9 mouse cellular contexts compared by ENCODE assay signal in the genomic region with DNA sequence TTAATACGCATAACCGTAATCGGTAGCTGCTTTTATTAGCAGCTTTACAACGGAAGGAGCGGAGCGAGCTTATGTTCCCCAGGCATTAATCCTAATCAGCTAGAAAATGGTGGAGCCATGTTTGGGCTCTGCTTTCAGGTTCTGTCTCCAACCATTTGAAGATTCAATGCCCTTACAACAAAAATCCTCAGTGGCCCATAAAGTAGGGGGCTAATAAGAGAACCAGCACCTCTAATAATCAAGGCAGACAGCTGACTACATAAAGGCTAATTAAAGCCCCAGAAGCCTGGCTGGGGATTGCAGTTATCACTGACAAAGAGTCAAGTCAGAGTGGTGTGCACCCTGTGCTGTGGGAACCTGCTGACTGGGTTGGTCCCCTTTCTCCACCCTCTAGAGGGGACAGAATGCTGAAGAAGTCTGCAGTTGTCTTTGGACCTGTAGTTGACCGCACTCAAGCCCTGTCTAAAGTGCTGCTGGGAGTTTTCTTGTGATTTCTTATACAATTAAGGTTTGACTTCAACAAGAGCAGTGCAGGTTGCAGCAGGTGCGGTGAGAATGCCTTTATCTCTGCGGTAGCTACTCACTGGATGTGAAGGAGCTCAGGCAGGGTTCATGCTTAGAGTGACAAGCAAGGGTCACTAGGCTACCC. TPM values are rescaled to one million over a fixed set of nuclear protein-coding genes. Genes with fewer than 3 reads are reported as not detected.
A peak's percentile ranks its signal among the peaks of the same experiment; 100 is the strongest.
DNase-seq lines count a peak whose midpoint lies in the region; ATAC-seq lines count a peak whose summit lies in the region.
"Had no signal": no experiment of that assay in that cellular context is flagged by ENCODE, and none has a peak within 500 bp of the region (broad histone marks: within the 10 kb centered on the region; RNA-seq: fewer than 3 reads in every experiment).

No protein-coding gene starts in this region.

- H3K9ac ChIP-seq in heart, embryonic 13.5 days = peak overlapping the region; percentile 95
- H3K9ac ChIP-seq in hindbrain, embryonic 14.5 days = peak overlapping the region; percentile 94

- H3K9me3 ChIP-seq in heart, embryonic 13.5 days = no peaks in the 10 kb centered on the region
- H3K9me3 ChIP-seq in embryonic facial prominence, embryonic 10.5 days = no peaks in the 10 kb centered on the region
- no peaks in the 10 kb centered on the region for H3K9me3 ChIP-seq in hindbrain, embryonic 14.5 days (ENCODE audit: control insufficient read depth, low read length)
- H3K9me3 ChIP-seq in midbrain, embryonic 10.5 days (replicated peaks) = no peaks in the 10 kb centered on the region

- H3K27me3 ChIP-seq in heart, embryonic 13.5 days (replicated peaks) = no peaks in the 10 kb centered on the region
- H3K27me3 ChIP-seq in embryonic facial prominence, embryonic 10.5 days (replicated peaks; ENCODE audit: low read depth, poor library complexity, severe bottlenecking) = peaks cover 18% of the 10 kb centered on the region
- no peaks in the 10 kb centered on the region for H3K27me3 ChIP-seq in hindbrain, embryonic 14.5 days (ENCODE audit: control insufficient read depth, insufficient read depth, low read length)
- peaks cover 31% of the 10 kb centered on the region for H3K27me3 ChIP-seq in midbrain, embryonic 10.5 days (ENCODE audit: low read depth, poor library complexity, severe bottlenecking)

- no peak for DNase-seq in heart, postnatal 4 days
- no peak for DNase-seq in embryonic facial prominence, embryonic 10.5 days (ENCODE audit: low spot score)
- no peak for DNase-seq in hindbrain, embryonic 14.5 days (ENCODE audit: low spot score)
- no peak for DNase-seq in midbrain, embryonic 10.5 days (ENCODE audit: low spot score)
- no peak for DNase-seq in gastrocnemius, postnatal 25 days
- no peak for DNase-seq in urinary bladder, postnatal 10 days (ENCODE audit: low spot score)
- no peak for DNase-seq in adrenal gland, postnatal 36 days
- DNase-seq: left cerebral cortex, postnatal 4 days had no signal

- H3K27ac ChIP-seq in heart, embryonic 13.5 days (replicated peaks) = peak overlapping the region; percentile 71; the same call in 1 of the 2 replicates
- H3K27ac ChIP-seq in embryonic facial prominence, embryonic 10.5 days (replicated peaks) = no peak overlapping the region
- peak overlapping the region; percentile 93 for H3K27ac ChIP-seq in hindbrain, embryonic 14.5 days
- H3K27ac ChIP-seq in midbrain, embryonic 10.5 days (replicated peaks) = no peak overlapping the region

- H3K36me3 ChIP-seq in heart, embryonic 13.5 days = peaks cover 34% of the 10 kb centered on the region
- H3K36me3 ChIP-seq in embryonic facial prominence, embryonic 10.5 days (replicated peaks) = peaks cover 37% of the 10 kb centered on the region
- H3K36me3 ChIP-seq in hindbrain, embryonic 14.5 days (replicated peaks; ENCODE audit: control insufficient read depth, insufficient read depth) = peaks cover 19% of the 10 kb centered on the region
- H3K36me3 ChIP-seq in midbrain, embryonic 10.5 days = peaks cover 34% of the 10 kb centered on the region

- ATAC-seq in heart, embryonic 13.5 days (ENCODE audit: extremely low read depth, insufficient number of reproducible peaks, low FRiP score, low TSS enrichment) = no peak
- ATAC-seq in hindbrain, embryonic 14.5 days (ENCODE audit: low FRiP score) = no peak

- 62% methylated on average over 9 of the region's 9 CpGs for WGBS in heart, embryonic 13.5 days
- WGBS in embryonic facial prominence, embryonic 10.5 days = 63% methylated on average over 9 of the region's 9 CpGs
- 52% methylated on average over 9 of the region's 9 CpGs for WGBS in hindbrain, embryonic 14.5 days
- 56% methylated on average over 9 of the region's 9 CpGs for WGBS in midbrain, embryonic 10.5 days

- peaks cover 58% of the 10 kb centered on the region for H3K4me1 ChIP-seq in heart, embryonic 13.5 days
- H3K4me1 ChIP-seq in embryonic facial prominence, embryonic 10.5 days = peaks cover 29% of the 10 kb centered on the region
- peaks cover 35% of the 10 kb centered on the region for H3K4me1 ChIP-seq in hindbrain, embryonic 14.5 days (replicated peaks; ENCODE audit: control insufficient read depth, insufficient read depth, low read length)
- peaks cover 64% of the 10 kb centered on the region for H3K4me1 ChIP-seq in midbrain, embryonic 10.5 days

- peak overlapping the region; percentile 90 for H3K4me2 ChIP-seq in heart, embryonic 13.5 days
- peak overlapping the region; percentile 88 for H3K4me2 ChIP-seq in hindbrain, embryonic 14.5 days (replicated peaks)

- peak overlapping the region; percentile 93 for H3K4me3 ChIP-seq in heart, embryonic 13.5 days
- peak overlapping the region; percentile 91 for H3K4me3 ChIP-seq in embryonic facial prominence, embryonic 10.5 days
- H3K4me3 ChIP-seq in hindbrain, embryonic 14.5 days (replicated peaks; ENCODE audit: low read length) = peak overlapping the region; percentile 97
- peak overlapping the region; percentile 91 for H3K4me3 ChIP-seq in midbrain, embryonic 10.5 days

RNA-seq across cellular contexts. Expression of a gene that starts 1.0 kb away (rescaled TPM):
- polyA plus RNA-seq in heart, embryonic 13.5 days (2015; fragmentation: Nextera tagmentation; extraction: Ambion mirVana) = 24.2 and 24.5 TPM in 2 replicates
- 10 to 100 TPM; 33.5 to 34.7 TPM for total RNA-seq in heart, postnatal 4 days (2021)
- polyA plus RNA-seq in embryonic facial prominence, embryonic 10.5 days (2016; fragmentation: Nextera tagmentation; extraction: Ambion mirVana) = 28.8 and 34.9 TPM in 2 replicates
- 85.5 and 90.7 TPM in 2 replicates for polyA plus RNA-seq in hindbrain, embryonic 14.5 days (2014; fragmentation: Nextera tagmentation; extraction: Ambion mirVana)
- polyA plus RNA-seq in midbrain, embryonic 10.5 days (2016; fragmentation: Nextera tagmentation; extraction: Ambion mirVana) = 30.3 and 36.0 TPM in 2 replicates
- 10 to 100 TPM; 14.7 to 17.0 TPM for total RNA-seq in gastrocnemius, postnatal 25 days (2021)
- total RNA-seq in adrenal gland, postnatal 36 days (2021) = 10 to 100 TPM; 24.6 to 30.9 TPM

RNA-seq across cellular contexts. Expression of a gene that starts 5.5 kb away (rescaled TPM):
- polyA plus RNA-seq in heart, embryonic 13.5 days (2015; fragmentation: Nextera tagmentation; extraction: Ambion mirVana) = 162 and 171 TPM in 2 replicates
- total RNA-seq in heart, postnatal 4 days (2021) = 100 to 1,000 TPM in 1 of 2 experiments, 10 to 100 TPM in 1; 97.6 to 101 TPM
- polyA plus RNA-seq in embryonic facial prominence, embryonic 10.5 days (2016; fragmentation: Nextera tagmentation; extraction: Ambion mirVana) = 158 and 163 TPM in 2 replicates
- 147 and 154 TPM in 2 replicates for polyA plus RNA-seq in hindbrain, embryonic 14.5 days (2014; fragmentation: Nextera tagmentation; extraction: Ambion mirVana)
- polyA plus RNA-seq in midbrain, embryonic 10.5 days (2016; fragmentation: Nextera tagmentation; extraction: Ambion mirVana) = 164 TPM in 2 replicates
- total RNA-seq in gastrocnemius, postnatal 25 days (2021) = 10 to 100 TPM; 58.3 to 59.5 TPM
- 100 to 1,000 TPM; 101 to 139 TPM for total RNA-seq in adrenal gland, postnatal 36 days (2021)

RNA-seq across cellular contexts. Expression of a gene that starts 5.8 kb away (rescaled TPM):
- 41.7 and 50.5 TPM in 2 replicates for polyA plus RNA-seq in heart, embryonic 13.5 days (2015; fragmentation: Nextera tagmentation; extraction: Ambion mirVana)
- total RNA-seq in heart, postnatal 4 days (2021) = 10 to 100 TPM; 32.6 to 32.9 TPM
- 61.2 and 64.1 TPM in 2 replicates for polyA plus RNA-seq in embryonic facial prominence, embryonic 10.5 days (2016; fragmentation: Nextera tagmentation; extraction: Ambion mirVana)
- polyA plus RNA-seq in hindbrain, embryonic 14.5 days (2014; fragmentation: Nextera tagmentation; extraction: Ambion mirVana) = 92.4 and 95.5 TPM in 2 replicates
- polyA plus RNA-seq in midbrain, embryonic 10.5 days (2016; fragmentation: Nextera tagmentation; extraction: Ambion mirVana) = 57.5 and 67.3 TPM in 2 replicates
- 10 to 100 TPM in 1 of 2 experiments, 1 to 10 TPM in 1; 9.9 to 11.0 TPM for total RNA-seq in gastrocnemius, postnatal 25 days (2021)
- total RNA-seq in adrenal gland, postnatal 36 days (2021) = 10 to 100 TPM; 53.4 to 54.9 TPM

RNA-seq across cellular contexts. Expression of a gene that starts 6.0 kb away (rescaled TPM):
- polyA plus RNA-seq in heart, embryonic 13.5 days (2015; fragmentation: Nextera tagmentation; extraction: Ambion mirVana) = 23.5 and 31.6 TPM in 2 replicates
- 1 to 10 TPM; 1.6 to 1.9 TPM for total RNA-seq in heart, postnatal 4 days (2021)
- 13.5 and 22.0 TPM in 2 replicates for polyA plus RNA-seq in embryonic facial prominence, embryonic 10.5 days (2016; fragmentation: Nextera tagmentation; extraction: Ambion mirVana)
- 20.5 and 21.7 TPM in 2 replicates for polyA plus RNA-seq in hindbrain, embryonic 14.5 days (2014; fragmentation: Nextera tagmentation; extraction: Ambion mirVana)
- 8.1 and 12.0 TPM in 2 replicates for polyA plus RNA-seq in midbrain, embryonic 10.5 days (2016; fragmentation: Nextera tagmentation; extraction: Ambion mirVana)
- total RNA-seq in gastrocnemius, postnatal 25 days (2021) = 1 to 10 TPM; 1.8 to 3.1 TPM
- total RNA-seq in adrenal gland, postnatal 36 days (2021) = 1 to 10 TPM; 3.9 to 8.4 TPM

RNA-seq across cellular contexts. Expression of a gene that starts 16.2 kb away (rescaled TPM):
- polyA plus RNA-seq in heart, embryonic 13.5 days (2015; fragmentation: Nextera tagmentation; extraction: Ambion mirVana) = 0.44 and 0.60 TPM in 2 replicates
- total RNA-seq in heart, postnatal 4 days (2021) = 1 to 10 TPM in 1 of 2 experiments, under 1 TPM in 1; 0.79 to 1.5 TPM
- polyA plus RNA-seq in embryonic facial prominence, embryonic 10.5 days (2016; fragmentation: Nextera tagmentation; extraction: Ambion mirVana) = 0.27 and 0.44 TPM in 2 replicates
- 1.1 and 2.0 TPM in 2 replicates for polyA plus RNA-seq in hindbrain, embryonic 14.5 days (2014; fragmentation: Nextera tagmentation; extraction: Ambion mirVana)
- polyA plus RNA-seq in midbrain, embryonic 10.5 days (2016; fragmentation: Nextera tagmentation; extraction: Ambion mirVana) = 0.40 and 0.41 TPM in 2 replicates
- under 1 TPM; 0.69 to 0.99 TPM for total RNA-seq in gastrocnemius, postnatal 25 days (2021)
- total RNA-seq in adrenal gland, postnatal 36 days (2021) = 1 to 10 TPM; 1.6 to 2.3 TPM

Comparison
In these comparisons a context has a peak if more than half of its experiments do, and no peak if none do; other contexts are left out.
1. H3K27ac ChIP-seq: peak in heart, embryonic 13.5 days (single experiment) and hindbrain, embryonic 14.5 days (single experiment); none in embryonic facial prominence, embryonic 10.5 days (single experiment) and midbrain, embryonic 10.5 days (single experiment).
2. Peak in every context shown above with its lines, with median percentiles within 50 percentile points of each other: H3K4me3 ChIP-seq.